Mouse (Mus musculus) stomach, embryonic 16.5 days (tissue): ENCODE measurements around the gene Nphp1. TPM values are rescaled to one million over a fixed set of nuclear protein-coding genes. Genes with fewer than 3 reads are reported as not detected.

ENCODE experiments used
- ATAC-seq: fragments of 200-750 bp; cut with Nextera tagmentation; 2 replicates; pipeline ENCODE4 v1.8.0; 2017; ENCODE audit warnings: moderate number of reproducible peaks, moderate TSS enrichment; ENCODE audit not compliant: insufficient read depth, low FRiP score
- H3K27ac ChIP-seq: fragments of 300-500 bp; sonication (generic); 2 replicates; pipeline ENCODE4 v1.5.1; 2014; ENCODE audit warnings: low read length
- H3K27me3 ChIP-seq: fragments of 300-500 bp; sonication (generic); 2 replicates; pipeline ENCODE4 v1.6.1; 2014; ENCODE audit warnings: low read length, control low read depth, mixed read lengths; ENCODE audit not compliant: control insufficient read depth, insufficient read depth
- H3K36me3 ChIP-seq: fragments of 300-500 bp; sonication (generic); 2 replicates; pipeline ENCODE4 v1.6.1; 2014; ENCODE audit warnings: low read length; ENCODE audit not compliant: control insufficient read depth, insufficient read depth
- H3K4me1 ChIP-seq: fragments of 300-500 bp; sonication (generic); 2 replicates; pipeline ENCODE4 v1.6.1; 2014; ENCODE audit warnings: low read length, control low read depth, mixed read lengths; ENCODE audit not compliant: control insufficient read depth, insufficient read depth
- H3K4me2 ChIP-seq: fragments of 300-500 bp; sonication (generic); 2 replicates; pipeline ENCODE4 v1.6.1; 2014; ENCODE audit warnings: low read depth, low read length, mixed read lengths
- H3K4me3 ChIP-seq: fragments of 300-500 bp; sonication (generic); replicated peaks from 2 replicates; pipeline ENCODE4 v1.5.1; 2014; ENCODE audit warnings: mild to moderate bottlenecking, low read length
- H3K9ac ChIP-seq: fragments of 300-500 bp; sonication (generic); 2 replicates; pipeline ENCODE4 v1.6.1; 2014; ENCODE audit warnings: low read length
- H3K9me3 ChIP-seq: fragments of 300-500 bp; sonication (generic); replicated peaks from 2 replicates; pipeline ENCODE4 v1.6.1; 2016; ENCODE audit warnings: low read length, control low read depth; ENCODE audit not compliant: control insufficient read depth
- WGBS: fragments of 180-500 bp; shearing (Covaris S2); extraction: QIAGEN DNeasy Blood & Tissue Kit; methylation state at CpG from one replicate; pipeline ENCODE4 v1.1.7; 2014; 5-methylcytosine and 5-hydroxymethylcytosine counted together
- polyA plus RNA-seq: library from polyadenylated mRNA; unstranded; fragments of >200 nt; fragmentation: Nextera tagmentation; extraction: Ambion mirVana; gene quantifications from 2 replicates; pipeline ENCODE4 v1.2.1, GENCODE M21; 2015

Nphp1 gene
- polyA plus RNA-seq, 1 experiment from 2014 or later = 28.3 TPM

- Histone ChIP-seq H3K4me2 (no peak overlapping the region), H3K9me3 (no peaks in the 10 kb centered on the region), H3K36me3 (no peaks in the 10 kb centered on the region), H3K4me3 (no peak overlapping the region), H3K27ac (no peak overlapping the region), H3K27me3 (no peaks in the 10 kb centered on the region), H3K9ac (no peak overlapping the region), H3K4me1 (no peaks in the 10 kb centered on the region)
- 83% methylated on average over 5 of the region's 5 CpGs for WGBS
- no peak for ATAC-seq
Measured at GRCm38 (mm10) chr2:127778451-127778850, 10.2 kb downstream of the Nphp1 start.

GRCm38 (mm10) chr2:127775013-127775412 is 13.7 kb downstream of the Nphp1 start:
- Histone ChIP-seq H3K4me2 (no peak overlapping the region), H3K4me1 (no peaks in the 10 kb centered on the region), H3K27me3 (no peaks in the 10 kb centered on the region), H3K9ac (no peak overlapping the region), H3K4me3 (no peak overlapping the region), H3K36me3 (no peaks in the 10 kb centered on the region; the same call in 1 of the 2 replicates), H3K9me3 (no peaks in the 10 kb centered on the region), H3K27ac (no peak overlapping the region)
- ATAC-seq = no peak
- 75% methylated on average over 3 of the region's 3 CpGs for WGBS

DNA sequence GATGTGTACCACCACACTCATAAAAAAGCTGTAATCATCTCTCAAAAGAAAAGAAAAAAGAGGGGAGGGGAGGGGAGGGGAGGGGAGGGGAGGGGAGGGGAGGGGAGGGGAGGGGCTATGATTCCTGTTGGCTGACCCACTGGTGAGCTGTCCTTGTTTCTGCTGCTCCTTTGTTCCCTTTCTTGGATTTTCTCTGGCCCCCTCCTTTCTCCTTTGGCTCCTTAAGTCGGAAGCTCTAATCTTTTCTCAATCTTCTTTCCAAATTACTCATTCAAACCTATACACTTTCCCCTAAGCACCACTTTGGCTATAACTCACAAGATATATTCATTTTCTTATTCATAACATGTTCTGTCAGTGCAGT is 14.1 kb downstream of the Nphp1 start:
- Histone ChIP-seq H3K4me3 (no peak overlapping the region), H3K36me3 (no peaks in the 10 kb centered on the region; the same call in 1 of the 2 replicates), H3K4me2 (no peak overlapping the region), H3K27me3 (no peaks in the 10 kb centered on the region), H3K9ac (no peak overlapping the region), H3K9me3 (no peaks in the 10 kb centered on the region), H3K27ac (no peak overlapping the region), H3K4me1 (no peaks in the 10 kb centered on the region)
- ATAC-seq = no peak
- WGBS = 33% methylated on average over 1 of the region's 1 CpGs

GRCm38 (mm10) chr2:127773938-127774577 is 14.6 kb downstream of the Nphp1 start:
- 60% methylated on average over 15 of the region's 15 CpGs for WGBS
- Histone ChIP-seq H3K4me2 (no peak overlapping the region), H3K27ac (no peak overlapping the region), H3K9ac (no peak overlapping the region; the same call in 1 of the 2 replicates), H3K36me3 (no peaks in the 10 kb centered on the region; the same call in 1 of the 2 replicates), H3K27me3 (no peaks in the 10 kb centered on the region), H3K4me1 (no peaks in the 10 kb centered on the region), H3K4me3 (no peak overlapping the region), H3K9me3 (no peaks in the 10 kb centered on the region)
- ATAC-seq = no peak

DNA sequence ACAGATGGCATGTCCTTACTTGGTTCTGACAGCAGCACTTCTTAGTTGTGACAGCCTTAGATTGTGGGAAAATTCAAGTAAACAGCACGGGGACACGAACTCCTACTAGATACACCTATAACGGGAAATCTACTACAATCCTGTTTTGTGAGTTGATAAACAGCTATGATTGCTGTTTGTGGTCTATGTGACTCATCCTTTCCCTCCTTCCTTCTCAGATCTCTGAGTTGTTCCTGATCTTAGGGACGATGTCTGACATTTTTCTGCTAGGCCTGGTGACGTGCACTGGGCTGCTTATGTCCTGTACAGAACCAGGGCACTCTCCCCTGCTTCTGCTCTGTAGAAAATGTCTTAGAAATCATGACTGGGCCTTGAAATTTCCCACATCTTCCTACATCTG is 27.1 kb downstream of the Nphp1 start:
- Histone ChIP-seq H3K4me1 (no peaks in the 10 kb centered on the region), H3K9me3 (no peaks in the 10 kb centered on the region), H3K4me3 (no peak overlapping the region), H3K27me3 (no peaks in the 10 kb centered on the region), H3K36me3 (no peaks in the 10 kb centered on the region), H3K9ac (no peak overlapping the region), H3K4me2 (no peak overlapping the region), H3K27ac (no peak overlapping the region)
- WGBS = 79% methylated on average over 5 of the region's 5 CpGs
- no peak for ATAC-seq

- H3K4me3 ChIP-seq = no peak overlapping the region
- no peaks in the 10 kb centered on the region for H3K36me3 ChIP-seq
- no peaks in the 10 kb centered on the region for H3K4me1 ChIP-seq
- no peak overlapping the region for H3K9ac ChIP-seq
- no peaks in the 10 kb centered on the region for H3K9me3 ChIP-seq
- no peak for ATAC-seq
- no peak overlapping the region for H3K27ac ChIP-seq
- WGBS = 61% methylated on average over 10 of the region's 10 CpGs
- H3K4me2 ChIP-seq = no peak overlapping the region
- H3K27me3 ChIP-seq = no peaks in the 10 kb centered on the region
Measured at GRCm38 (mm10) chr2:127760429-127761000, 28.2 kb downstream of the Nphp1 start.

- H3K27ac ChIP-seq = no peak overlapping the region
- no peak overlapping the region for H3K9ac ChIP-seq
- H3K36me3 ChIP-seq = no peaks in the 10 kb centered on the region
- H3K4me1 ChIP-seq = no peaks in the 10 kb centered on the region
- WGBS = 88% methylated on average over 6 of the region's 6 CpGs
- H3K27me3 ChIP-seq = no peaks in the 10 kb centered on the region
- ATAC-seq = no peak
- H3K4me3 ChIP-seq = no peak overlapping the region
- H3K4me2 ChIP-seq = no peak overlapping the region
- H3K9me3 ChIP-seq = no peaks in the 10 kb centered on the region
Measured at GRCm38 (mm10) chr2:127760014-127760413, 28.7 kb downstream of the Nphp1 start.

GRCm38 (mm10) chr2:127759157-127759880 is 29.4 kb downstream of the Nphp1 start:
- H3K4me3 ChIP-seq = no peak overlapping the region
- no peaks in the 10 kb centered on the region for H3K36me3 ChIP-seq
- H3K4me2 ChIP-seq = no peak overlapping the region
- H3K9ac ChIP-seq = no peak overlapping the region
- H3K27me3 ChIP-seq = no peaks in the 10 kb centered on the region
- 73% methylated on average over 5 of the region's 5 CpGs for WGBS
- ATAC-seq = no peak
- no peak overlapping the region for H3K27ac ChIP-seq
- no peaks in the 10 kb centered on the region for H3K9me3 ChIP-seq
- no peaks in the 10 kb centered on the region for H3K4me1 ChIP-seq

DNA sequence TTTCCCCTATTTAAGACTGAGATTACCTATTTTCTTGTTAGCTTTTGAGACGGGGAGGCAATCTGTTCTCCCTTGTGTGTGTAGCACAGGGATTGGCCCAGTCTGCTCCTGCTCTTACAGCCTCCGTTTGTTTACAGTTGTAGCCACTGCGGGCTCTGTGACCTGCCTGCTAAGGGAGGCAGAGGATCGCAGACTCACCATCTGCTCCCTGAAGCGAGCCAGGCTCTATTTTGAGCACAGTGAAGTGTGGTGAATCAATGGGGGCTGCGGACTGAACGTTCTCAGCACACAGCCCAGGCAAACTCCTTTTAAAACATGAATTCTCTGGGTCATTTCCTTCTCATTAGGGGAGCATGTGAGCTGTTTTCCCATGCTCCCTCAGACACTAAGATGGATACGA is 31.5 kb downstream of the Nphp1 start:
- WGBS = 22% methylated on average over 8 of the region's 8 CpGs
- no peak for ATAC-seq
- no peaks in the 10 kb centered on the region for H3K36me3 ChIP-seq
- no peak overlapping the region for H3K4me2 ChIP-seq
- no peaks in the 10 kb centered on the region for H3K4me1 ChIP-seq
- H3K9me3 ChIP-seq = no peaks in the 10 kb centered on the region
- H3K27ac ChIP-seq = no peak overlapping the region
- H3K9ac ChIP-seq = no peak overlapping the region
- no peaks in the 10 kb centered on the region for H3K27me3 ChIP-seq
- no peak overlapping the region for H3K4me3 ChIP-seq
